Comparison of ENCODE assay signal across 8 mouse cellular contexts in the genomic region with DNA sequence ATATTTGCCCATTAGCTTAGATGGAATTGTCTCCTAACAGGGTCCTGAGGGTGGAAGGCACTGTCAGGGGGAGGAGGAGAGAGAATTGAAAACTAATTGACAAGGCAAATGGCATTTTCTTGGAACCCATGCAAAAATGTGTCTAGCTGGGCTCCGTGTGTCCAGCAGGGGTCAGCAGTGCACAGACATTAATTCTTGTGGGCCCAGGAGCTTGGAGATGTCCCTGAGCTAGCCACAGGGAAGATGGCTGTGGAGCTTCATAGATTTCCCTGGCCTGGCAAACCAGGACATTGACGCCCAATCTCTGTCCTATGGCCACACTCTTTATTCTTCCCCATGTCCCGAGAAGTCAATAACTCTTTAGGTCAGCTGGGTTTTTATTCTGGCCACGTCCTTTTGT.
DNase-seq lines count a peak whose midpoint lies in the region; ATAC-seq lines count a peak whose summit lies in the region.

No protein-coding gene starts in this region.

- peak; percentile 56 for DNase-seq in ES-CJ7 (ENCODE audit: low read depth, low spot score)
- DNase-seq in R1 (ENCODE audit: low read depth, low spot score) = peak; percentile 25
- peak; percentile 65 to 81 for DNase-seq in cerebellum, postnatal 25 days
- DNase-seq in gastrocnemius, postnatal 36 days = peak; percentile 10 to 21
- peak; percentile 54 for DNase-seq in layer of hippocampus, adult 9-10 months (ENCODE audit: low spot score)
- DNase-seq in lung, postnatal 14 days = peak; percentile 75
- DNase-seq in right cerebral cortex, postnatal 25 days = peak; percentile 39

- intact Hi-C loops in gastrocnemius, postnatal 36 days (cut with DNase I) = loop anchor here (2.0 to 5.0 kb wide), 2 partner anchors 642 to 1143 kb away; no protein-coding TSS in a partner anchor

- no peak for ATAC-seq in megakaryocyte, adult 5-6 weeks (ENCODE audit: poor library complexity, severe bottlenecking)

Comparison
In these comparisons a context has a peak if more than half of its experiments do, and no peak if none do; other contexts are left out.
1. DNase-seq: peak in every context shown above with its lines; median percentile 75 in lung, postnatal 14 days; 73 in cerebellum, postnatal 25 days; 56 in ES-CJ7; 54 in layer of hippocampus, adult 9-10 months; 39 in right cerebral cortex, postnatal 25 days; 25 in R1; 16 in gastrocnemius, postnatal 36 days.